Mouse (Mus musculus) urinary bladder, postnatal 0 days (tissue): ENCODE data around the gene Krtap6-1. TPM values are rescaled to one million over a fixed set of nuclear protein-coding genes. Genes with fewer than 3 reads are reported as not detected.

Source experiments
- polyA plus RNA-seq: library from polyadenylated mRNA; unstranded; fragments of >200 nt; fragmentation: Nextera tagmentation; extraction: Ambion mirVana; gene quantifications from 2 replicates; pipeline ENCODE4 v1.2.1, GENCODE M21; 2015

Krtap6-1 gene
- not detected in 2 replicates for polyA plus RNA-seq

DNA sequence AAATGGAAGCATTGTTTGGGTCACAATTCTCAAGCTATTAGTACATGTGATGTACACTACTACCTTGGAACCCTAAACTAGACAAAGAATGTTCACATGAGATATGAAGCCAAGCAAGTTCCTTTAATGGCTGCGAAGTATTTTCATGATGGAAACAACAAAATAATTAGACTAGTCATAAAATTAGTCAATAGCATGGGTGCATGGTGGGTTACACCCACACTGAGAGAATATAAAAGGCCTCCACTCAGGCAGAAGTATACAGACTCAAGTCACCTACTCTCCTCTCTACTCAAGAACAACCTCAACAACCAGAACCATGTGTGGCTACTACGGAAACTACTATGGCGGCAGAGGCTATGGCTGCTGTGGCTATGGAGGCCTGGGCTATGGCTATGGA, at the start of gene Krtap6-1:
Gene Krtap6-1, plus strand, starts transcription at position 301 of the 400 bp plus-strand sequence.

GRCm38 (mm10) chr16:89010659-89011058, 20.8 kb upstream of the Krtap6-1 start, which contains the start of gene Krtap22-2:
Krtap22-2 (minus strand) TSS chr16:89010759.

GRCm38 (mm10) chr16:89014984-89015383, 16.5 kb upstream of the Krtap6-1 start, which contains the start of gene Gm10229:
Gm10229 (plus strand) TSS chr16:89015284.

DNA sequence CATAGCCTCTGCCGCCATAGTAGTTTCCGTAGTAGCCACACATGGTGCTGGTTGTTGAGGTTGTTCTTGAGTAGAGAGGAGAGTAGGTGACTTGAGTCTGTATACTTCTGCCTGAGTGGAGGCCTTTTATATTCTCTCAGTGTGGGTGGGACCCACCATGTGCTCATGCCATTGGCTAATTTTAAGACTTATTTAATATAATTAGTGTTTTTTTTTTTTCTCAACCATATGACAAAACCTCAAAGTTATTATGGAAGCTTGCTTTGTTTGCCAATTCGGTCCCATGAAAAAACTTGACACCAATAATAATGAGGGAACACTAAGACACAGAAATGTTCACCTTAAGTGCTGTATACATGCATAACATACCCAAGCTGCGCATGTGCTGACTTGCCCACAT, 9.9 kb downstream of the Krtap6-1 start, which contains the start of gene Gm10228:
Gene Gm10228, minus strand, starts transcription at position 101 of the 400 bp plus-strand sequence.

DNA sequence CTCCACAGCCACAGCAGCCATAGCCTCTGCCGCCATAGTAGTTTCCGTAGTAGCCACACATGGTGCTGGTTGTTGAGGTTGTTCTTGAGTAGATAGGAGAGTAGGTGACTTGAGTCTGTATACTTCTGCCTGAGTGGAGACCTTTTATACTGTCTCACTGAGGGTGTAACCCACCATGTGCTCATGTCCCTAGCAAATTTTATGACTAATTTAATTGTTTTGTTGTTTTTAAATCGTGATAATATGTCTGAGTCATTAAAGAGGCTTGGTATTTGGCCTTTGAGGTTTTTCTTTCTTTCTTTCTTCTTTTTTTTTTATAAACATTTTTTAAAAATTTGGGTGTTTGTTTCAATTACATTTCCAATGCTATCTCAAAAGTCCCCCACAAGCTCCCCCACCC, 16.3 kb downstream of the Krtap6-1 start, which contains the start of gene Krtap6-5:
Gene Krtap6-5, minus strand, starts transcription at position 101 of the 400 bp plus-strand sequence.

DNA sequence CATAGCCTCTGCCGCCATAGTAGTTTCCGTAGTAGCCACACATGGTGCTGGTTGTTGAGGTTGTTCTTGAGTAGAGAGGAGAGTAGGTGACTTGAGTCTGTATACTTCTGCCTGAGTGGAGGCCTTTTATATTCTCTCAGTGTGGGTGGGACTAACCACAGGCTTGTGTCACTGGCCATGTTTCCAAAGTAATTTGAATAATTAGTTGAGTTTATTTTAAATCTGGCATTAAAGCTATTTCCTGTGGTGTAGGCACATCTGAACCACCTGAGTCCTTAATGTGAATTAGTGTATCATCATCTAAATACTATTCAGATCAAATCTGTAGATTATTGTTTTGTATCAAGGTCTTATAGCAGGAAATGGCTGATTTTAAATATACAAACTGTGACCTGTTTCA, 32.4 kb downstream of the Krtap6-1 start, which contains the start of gene 1110025L11Rik:
Gene 1110025L11Rik, minus strand, starts transcription at position 101 of the 400 bp plus-strand sequence.

Other genes with a start within 250 kb of the Krtap6-1 start
- not detected in 2 replicates for gene Gm20741, start 219.5 kb upstream of the Krtap6-1 start, polyA plus RNA-seq
- gene Krtap15, start 211.5 kb upstream of the Krtap6-1 start, polyA plus RNA-seq: not detected in 2 replicates
- not detected in 2 replicates for gene Krtap14, start 205.6 kb upstream of the Krtap6-1 start, polyA plus RNA-seq
- not detected in 2 replicates for gene Krtap19-1, start 162.3 kb upstream of the Krtap6-1 start, polyA plus RNA-seq
- gene Krtap19-2, start 157.4 kb upstream of the Krtap6-1 start, polyA plus RNA-seq: not detected in 2 replicates
- not detected in 2 replicates for gene Krtap19-3, start 153.7 kb upstream of the Krtap6-1 start, polyA plus RNA-seq
- gene Krtap19-4, start 146.6 kb upstream of the Krtap6-1 start, polyA plus RNA-seq: not detected in 2 replicates
- not detected in 2 replicates for gene Krtap19-5, start 135.2 kb upstream of the Krtap6-1 start, polyA plus RNA-seq
- gene Krtap19-9b, start 99.4 kb upstream of the Krtap6-1 start, polyA plus RNA-seq: not detected in 2 replicates
- not detected in 2 replicates for gene Krtap16-3, start 68.8 kb upstream of the Krtap6-1 start, polyA plus RNA-seq
- gene Krtap22-2, start 20.9 kb upstream of the Krtap6-1 start, polyA plus RNA-seq: not detected in 2 replicates
- gene Gm10229, start 16.4 kb upstream of the Krtap6-1 start, polyA plus RNA-seq: not detected in 2 replicates
- gene Gm10228, start 9.8 kb downstream of the Krtap6-1 start, polyA plus RNA-seq: not detected in 2 replicates
- gene Krtap6-5, start 16.2 kb downstream of the Krtap6-1 start, polyA plus RNA-seq: not detected in 2 replicates
- gene 1110025L11Rik, start 32.3 kb downstream of the Krtap6-1 start, polyA plus RNA-seq: not detected in 2 replicates
- gene Krtap6-3, start 52.3 kb downstream of the Krtap6-1 start, polyA plus RNA-seq: not detected in 2 replicates
- not detected in 2 replicates for gene Gm6358, start 109.2 kb downstream of the Krtap6-1 start, polyA plus RNA-seq
- not detected in 2 replicates for gene Gm10061, start 119.4 kb downstream of the Krtap6-1 start, polyA plus RNA-seq
- gene Gm9789, start 126.3 kb downstream of the Krtap6-1 start, polyA plus RNA-seq: not detected in 2 replicates
- not detected in 2 replicates for gene Gm7735, start 137.8 kb downstream of the Krtap6-1 start, polyA plus RNA-seq
- not detected in 2 replicates for gene 1110057P08Rik, start 143.0 kb downstream of the Krtap6-1 start, polyA plus RNA-seq
- not detected in 2 replicates for gene Krtap20-2, start 174.2 kb downstream of the Krtap6-1 start, polyA plus RNA-seq